Mouse (Mus musculus) limb, embryonic 10.5 days (tissue): ENCODE measurements around the gene Stub1. TPM values are rescaled to one million over a fixed set of nuclear protein-coding genes. Genes with fewer than 3 reads are reported as not detected.

Experiments
- DNase-seq: peaks from one replicate; pipeline ENCODE4 v3.0.0-alpha.2; 2017; ENCODE audit warnings: low spot score
- H3K27ac ChIP-seq: fragments of 300-500 bp; sonication (generic); 2 replicates; pipeline ENCODE4 v1.5.1; 2016; ENCODE audit warnings: mild to moderate bottlenecking
- H3K27me3 ChIP-seq: fragments of 300-500 bp; sonication (generic); 2 replicates; pipeline ENCODE4 v1.6.1; 2016; ENCODE audit warnings: low read depth, mild to moderate bottlenecking; ENCODE audit not compliant: poor library complexity, severe bottlenecking
- H3K36me3 ChIP-seq: fragments of 300-500 bp; sonication (generic); 2 replicates; pipeline ENCODE4 v1.6.1; 2016; ENCODE audit warnings: mild to moderate bottlenecking, moderate library complexity
- H3K4me1 ChIP-seq: fragments of 300-500 bp; sonication (generic); 2 replicates; pipeline ENCODE4 v1.6.1; 2016
- H3K4me3 ChIP-seq: fragments of 300-500 bp; sonication (generic); 2 replicates; pipeline ENCODE4 v1.5.1; 2016; ENCODE audit warnings: mild to moderate bottlenecking, moderate library complexity
- H3K9me3 ChIP-seq: fragments of 300-500 bp; sonication (generic); replicated peaks from 2 replicates; pipeline ENCODE4 v1.6.1; 2016; ENCODE audit warnings: mild to moderate bottlenecking
- WGBS: fragments of 180-500 bp; shearing (Covaris S2); methylation state at CpG from one replicate; pipeline ENCODE4 v1.1.7; 2016; 5-methylcytosine and 5-hydroxymethylcytosine counted together
- polyA plus RNA-seq: library from polyadenylated mRNA; unstranded; fragments of >200 nt; fragmentation: Nextera tagmentation; extraction: Ambion mirVana; gene quantifications from 2 replicates; pipeline ENCODE4 v1.2.1, GENCODE M21; 2016

The Stub1 gene
- polyA plus RNA-seq, 1 experiment from 2014 or later, result 408 TPM

- 0 out of 2 replicates have a peak overlapping the region, but pooled peaks have one; percentile 0 for H3K27ac ChIP-seq
- 89% methylated on average over 11 of the region's 11 CpGs for WGBS
- DNase-seq, result no peak
- H3K36me3 ChIP-seq, result no peaks in the 10 kb centered on the region
- H3K4me3 ChIP-seq, result no peak overlapping the region
- no peaks in the 10 kb centered on the region for H3K27me3 ChIP-seq
- peaks cover 44% of the 10 kb centered on the region for H3K4me1 ChIP-seq
- no peaks in the 10 kb centered on the region for H3K9me3 ChIP-seq
Measured at GRCm38 (mm10) chr17:25865288-25865687, 32.1 kb upstream of the Stub1 start.

- no peak for DNase-seq
- Histone ChIP-seq H3K36me3 (peaks cover 1% of the 10 kb centered on the region; the same call in 1 of the 2 replicates), H3K4me1 (peaks cover 53% of the 10 kb centered on the region), H3K9me3 (no peaks in the 10 kb centered on the region), H3K27ac (no peak overlapping the region), H3K4me3 (no peak overlapping the region), H3K27me3 (no peaks in the 10 kb centered on the region)
- WGBS, result 93% methylated on average over 14 of the region's 14 CpGs
Measured at GRCm38 (mm10) chr17:25864311-25864710, 31.1 kb upstream of the Stub1 start.

- Histone ChIP-seq H3K4me1 (peaks cover 48% of the 10 kb centered on the region), H3K36me3 (peaks cover 8% of the 10 kb centered on the region; the same call in 1 of the 2 replicates), H3K9me3 (no peaks in the 10 kb centered on the region), H3K27ac (no peak overlapping the region), H3K4me3 (no peak overlapping the region), H3K27me3 (no peaks in the 10 kb centered on the region)
- 86% methylated on average over 6 of the region's 6 CpGs for WGBS
- no peak for DNase-seq
Measured at GRCm38 (mm10) chr17:25863681-25864080, 30.5 kb upstream of the Stub1 start.

GRCm38 (mm10) chr17:25861704-25862612, 28.8 kb upstream of the Stub1 start:
- peak overlapping the region; percentile 95 for H3K27ac ChIP-seq
- peak overlapping the region; percentile 83 for H3K4me3 ChIP-seq
- H3K27me3 ChIP-seq, result no peaks in the 10 kb centered on the region
- no peaks in the 10 kb centered on the region for H3K9me3 ChIP-seq
- DNase-seq, result no peak
- peaks cover 14% of the 10 kb centered on the region for H3K36me3 ChIP-seq
- 15% methylated on average over 6 of the region's 6 CpGs for WGBS
- H3K4me1 ChIP-seq, result peaks cover 37% of the 10 kb centered on the region

- peak within 1 kb of the TSS; percentile 95 for H3K27ac ChIP-seq
- peaks cover 37% of the 10 kb centered on the region for H3K4me1 ChIP-seq
- H3K4me3 ChIP-seq, result peak within 1 kb of the TSS; percentile 83
- no peaks in the 10 kb centered on the region for H3K27me3 ChIP-seq
- DNase-seq, result peak; percentile 94
- peaks cover 21% of the 10 kb centered on the region for H3K36me3 ChIP-seq
- H3K9me3 ChIP-seq, result no peaks in the 10 kb centered on the region
- WGBS, result 4% methylated on average over 65 of the region's 65 CpGs
Measured at GRCm38 (mm10) chr17:25860832-25861703, 27.9 kb upstream of the Stub1 start, which contains the start of gene Wdr90. Wdr90 (minus strand) TSS chr17:25861501.

- Histone ChIP-seq H3K27me3 (no peaks in the 10 kb centered on the region), H3K36me3 (peaks cover 30% of the 10 kb centered on the region), H3K9me3 (no peaks in the 10 kb centered on the region), H3K27ac (peak overlapping the region; percentile 95; the same call in 1 of the 2 replicates), H3K4me1 (peaks cover 35% of the 10 kb centered on the region), H3K4me3 (peak overlapping the region; percentile 83)
- WGBS, result 95% methylated on average over 6 of the region's 6 CpGs
- DNase-seq, result no peak
Measured at GRCm38 (mm10) chr17:25860229-25860628, 27.0 kb upstream of the Stub1 start.

GRCm38 (mm10) chr17:25844396-25844901, 11.2 kb upstream of the Stub1 start, which contains the start of gene Rhot2:
Rhot2 (minus strand) TSS chr17:25844851.
- H3K4me1 ChIP-seq, result peaks cover 29% of the 10 kb centered on the region
- peak within 1 kb of the TSS; percentile 95 for H3K4me3 ChIP-seq
- WGBS, result 1% methylated on average over 21 of the region's 21 CpGs
- DNase-seq, result peak; percentile 99
- no peaks in the 10 kb centered on the region for H3K27me3 ChIP-seq
- peak within 1 kb of the TSS; percentile 93 for H3K27ac ChIP-seq
- no peaks in the 10 kb centered on the region for H3K9me3 ChIP-seq
- H3K36me3 ChIP-seq, result peaks cover 83% of the 10 kb centered on the region

GRCm38 (mm10) chr17:25843636-25844395, 10.6 kb upstream of the Stub1 start:
- Histone ChIP-seq H3K4me1 (peaks cover 35% of the 10 kb centered on the region), H3K27ac (peak overlapping the region; percentile 93), H3K27me3 (no peaks in the 10 kb centered on the region), H3K9me3 (no peaks in the 10 kb centered on the region), H3K36me3 (peaks cover 83% of the 10 kb centered on the region), H3K4me3 (peak overlapping the region; percentile 95)
- DNase-seq, result no peak
- 3% methylated on average over 38 of the region's 38 CpGs for WGBS

- H3K9me3 ChIP-seq, result no peaks in the 10 kb centered on the region
- DNase-seq, result no peak
- peak overlapping the region; percentile 95 for H3K4me3 ChIP-seq
- H3K27ac ChIP-seq, result no peak overlapping the region
- 97% methylated on average over 4 of the region's 4 CpGs for WGBS
- H3K36me3 ChIP-seq, result peaks cover 83% of the 10 kb centered on the region
- no peaks in the 10 kb centered on the region for H3K27me3 ChIP-seq
- peaks cover 40% of the 10 kb centered on the region for H3K4me1 ChIP-seq
Measured at GRCm38 (mm10) chr17:25843122-25843521, 9.9 kb upstream of the Stub1 start.

GRCm38 (mm10) chr17:25842509-25842908, 9.3 kb upstream of the Stub1 start:
- WGBS, result 86% methylated on average over 3 of the region's 3 CpGs
- no peaks in the 10 kb centered on the region for H3K27me3 ChIP-seq
- DNase-seq, result no peak
- H3K27ac ChIP-seq, result no peak overlapping the region
- H3K4me3 ChIP-seq, result peak overlapping the region; percentile 10; the same call in 1 of the 2 replicates
- H3K4me1 ChIP-seq, result peaks cover 45% of the 10 kb centered on the region
- H3K9me3 ChIP-seq, result no peaks in the 10 kb centered on the region
- H3K36me3 ChIP-seq, result peaks cover 83% of the 10 kb centered on the region

- Histone ChIP-seq H3K27me3 (no peaks in the 10 kb centered on the region), H3K27ac (no peak within 1 kb of the TSS), H3K36me3 (peaks cover 75% of the 10 kb centered on the region), H3K4me1 (peaks cover 57% of the 10 kb centered on the region), H3K4me3 (peak within 1 kb of the TSS; percentile 10; the same call in 1 of the 2 replicates), H3K9me3 (no peaks in the 10 kb centered on the region)
- WGBS, result 92% methylated on average over 22 of the region's 22 CpGs
- no peak for DNase-seq
Measured at GRCm38 (mm10) chr17:25841117-25841880, 8.1 kb upstream of the Stub1 start, which contains the start of gene Gm20683. Gm20683 (minus strand) TSS chr17:25841763.
